Mouse (Mus musculus): Measurements from ENCODE around the gene Acad8. TPM values are rescaled to one million over a fixed set of nuclear protein-coding genes. Genes with fewer than 3 reads are reported as not detected.

The Acad8 gene
- polyA plus RNA-seq, 1 experiment: 22.4 TPM

DNA sequence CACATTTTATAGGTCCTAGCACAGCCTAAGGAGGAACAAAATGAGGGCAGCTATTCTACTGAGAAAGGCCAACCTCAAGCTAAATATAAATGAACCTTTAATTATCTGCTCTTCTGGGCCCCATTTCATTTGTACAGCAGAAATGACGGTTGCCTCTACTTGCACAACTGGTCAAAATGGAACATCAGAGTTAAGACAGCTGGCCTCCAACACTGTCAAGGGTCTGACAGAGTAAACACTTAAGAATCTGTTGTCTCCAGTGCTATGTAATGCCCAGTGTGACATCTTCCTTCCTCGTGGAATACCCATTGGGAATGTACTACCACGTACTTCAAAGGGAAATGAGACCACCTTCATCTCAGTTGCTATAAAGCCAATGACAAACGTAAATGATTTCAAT, 12.2 kb upstream of the Acad8 start:
- no peak for TF ChIP-seq CTCF (IDR thresholded peaks at IDR 0.05; ENCODE audit: insufficient read depth, low read length)
- no peak for TF ChIP-seq POLR2A (IDR thresholded peaks at IDR 0.05; ENCODE audit: borderline replicate concordance, extremely low read depth, low read depth, low read length)
- 73% methylated on average over 4 of the region's 4 CpGs for WGBS
- no peaks in the 10 kb centered on the region for H3K4me1 ChIP-seq (ENCODE audit: control insufficient read depth, insufficient read depth, low read length)
- H3K4me3 ChIP-seq (replicated peaks; ENCODE audit: extremely low read depth, low read depth, low read length): no peak overlapping the region
- no peak for DNase-seq

DNA sequence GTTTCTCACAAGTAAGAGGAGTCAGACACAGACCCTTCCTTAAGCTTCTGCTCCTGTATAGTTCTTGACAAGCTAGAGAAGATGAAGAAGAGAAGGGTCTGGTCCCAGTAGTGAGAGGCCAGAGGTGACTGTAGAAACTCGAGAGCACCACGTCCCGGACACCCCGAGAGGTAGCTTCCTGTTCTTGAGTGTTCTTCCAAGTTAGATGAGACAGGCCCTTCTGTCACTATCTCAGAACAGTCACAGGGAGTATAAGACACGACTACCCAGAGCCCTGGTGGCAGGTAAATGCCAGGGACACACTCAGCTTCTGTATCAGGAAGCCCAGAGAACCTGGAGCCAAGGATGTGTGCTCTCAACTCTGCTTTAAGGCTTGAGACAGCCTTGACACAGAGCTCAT, 9.9 kb upstream of the Acad8 start:
- Histone ChIP-seq H3K4me1 (ENCODE audit: control insufficient read depth, insufficient read depth, low read length) (no peaks in the 10 kb centered on the region), H3K4me3 (replicated peaks; ENCODE audit: extremely low read depth, low read depth, low read length) (no peak overlapping the region)
- WGBS: 80% methylated on average over 5 of the region's 5 CpGs
- TF ChIP-seq CTCF (IDR thresholded peaks at IDR 0.05; ENCODE audit: insufficient read depth, low read length) (no peak), POLR2A (IDR thresholded peaks at IDR 0.05; ENCODE audit: borderline replicate concordance, extremely low read depth, low read depth, low read length) (no peak)
- DNase-seq: no peak

DNA sequence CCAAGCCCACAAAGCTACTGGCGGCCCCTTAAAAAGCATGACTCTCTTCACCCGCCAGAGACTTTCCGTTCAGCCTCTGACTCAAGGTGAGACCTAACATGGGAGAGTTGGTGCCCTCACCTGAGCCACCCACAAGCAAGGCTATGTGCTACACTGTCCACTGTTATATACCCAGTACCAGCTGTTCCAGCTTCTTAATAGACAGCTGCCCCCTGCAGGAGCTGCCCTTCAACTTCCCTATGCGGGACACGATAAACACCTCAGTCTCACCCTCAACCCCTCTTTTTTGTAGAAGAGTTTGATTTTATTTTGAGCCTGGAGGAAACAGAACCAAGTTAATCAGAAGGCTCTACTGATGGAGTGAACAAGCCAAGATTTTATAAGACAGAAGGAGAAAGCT, 7.5 kb upstream of the Acad8 start:
- H3K4me1 ChIP-seq (ENCODE audit: control insufficient read depth, insufficient read depth, low read length): no peaks in the 10 kb centered on the region
- TF ChIP-seq POLR2A (IDR thresholded peaks at IDR 0.05; ENCODE audit: borderline replicate concordance, extremely low read depth, low read depth, low read length) (no peak), CTCF (IDR thresholded peaks at IDR 0.05; ENCODE audit: insufficient read depth, low read length) (no peak)
- no peak overlapping the region for H3K4me3 ChIP-seq (replicated peaks; ENCODE audit: extremely low read depth, low read depth, low read length)
- WGBS: 88% methylated on average over 5 of the region's 5 CpGs
- DNase-seq: no peak

DNA sequence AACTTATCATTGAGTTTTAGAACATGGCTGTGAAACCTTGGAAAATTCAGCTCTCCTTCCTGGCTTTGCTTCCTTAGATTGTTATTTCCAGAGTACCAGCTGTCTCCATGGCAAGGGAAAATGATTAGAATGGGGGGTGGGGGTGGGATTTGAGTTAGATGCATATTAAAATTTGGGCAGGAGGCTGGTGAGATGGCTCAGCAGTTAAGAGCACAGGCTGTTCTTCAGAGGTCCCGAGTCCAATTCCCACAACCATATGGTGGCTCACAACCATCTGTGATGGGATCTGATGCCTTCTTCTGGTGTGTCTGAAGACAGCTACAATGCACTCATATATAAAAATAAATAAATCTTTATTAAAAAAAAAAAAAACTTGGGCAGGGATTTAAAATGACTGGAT, 6.6 kb upstream of the Acad8 start:
- 91% methylated on average over 1 of the region's 1 CpGs for WGBS
- TF ChIP-seq POLR2A (IDR thresholded peaks at IDR 0.05; ENCODE audit: borderline replicate concordance, extremely low read depth, low read depth, low read length): no peak
- TF ChIP-seq CTCF (IDR thresholded peaks at IDR 0.05; ENCODE audit: insufficient read depth, low read length): no peak

DNA sequence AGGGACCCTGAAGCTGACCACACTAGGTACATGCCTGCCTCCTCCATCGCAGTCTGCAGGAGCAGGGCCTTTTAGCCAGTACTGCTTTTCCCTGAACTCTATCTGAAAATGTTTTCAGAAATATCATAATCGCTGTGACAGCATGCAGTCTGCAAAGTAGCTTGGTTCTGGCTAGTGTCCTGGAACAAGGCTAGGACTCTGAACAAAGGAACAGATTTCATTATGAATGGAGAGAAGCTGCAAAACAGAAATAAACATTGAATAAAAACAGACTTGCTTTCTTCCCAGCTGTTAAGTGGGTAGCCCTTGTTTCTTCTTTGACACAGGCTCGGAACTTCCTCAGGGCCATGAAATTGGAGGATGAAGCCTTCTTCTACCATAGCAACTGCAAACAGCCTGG, 5.9 kb upstream of the Acad8 start:
- Histone ChIP-seq H3K4me3 (replicated peaks; ENCODE audit: extremely low read depth, low read depth, low read length) (no peak overlapping the region), H3K4me1 (ENCODE audit: control insufficient read depth, insufficient read depth, low read length) (no peaks in the 10 kb centered on the region)
- TF ChIP-seq POLR2A (IDR thresholded peaks at IDR 0.05; ENCODE audit: borderline replicate concordance, extremely low read depth, low read depth, low read length): no peak
- TF ChIP-seq CTCF (IDR thresholded peaks at IDR 0.05; ENCODE audit: insufficient read depth, low read length): no peak
- 90% methylated on average over 3 of the region's 3 CpGs for WGBS
- no peak for DNase-seq

More for the DNA sequence above, 6.6 kb upstream of the Acad8 start:
- no peak overlapping the region for H3K4me3 ChIP-seq (replicated peaks; ENCODE audit: extremely low read depth, low read depth, low read length)
- no peak for DNase-seq
- no peaks in the 10 kb centered on the region for H3K4me1 ChIP-seq (ENCODE audit: control insufficient read depth, insufficient read depth, low read length)

DNA sequence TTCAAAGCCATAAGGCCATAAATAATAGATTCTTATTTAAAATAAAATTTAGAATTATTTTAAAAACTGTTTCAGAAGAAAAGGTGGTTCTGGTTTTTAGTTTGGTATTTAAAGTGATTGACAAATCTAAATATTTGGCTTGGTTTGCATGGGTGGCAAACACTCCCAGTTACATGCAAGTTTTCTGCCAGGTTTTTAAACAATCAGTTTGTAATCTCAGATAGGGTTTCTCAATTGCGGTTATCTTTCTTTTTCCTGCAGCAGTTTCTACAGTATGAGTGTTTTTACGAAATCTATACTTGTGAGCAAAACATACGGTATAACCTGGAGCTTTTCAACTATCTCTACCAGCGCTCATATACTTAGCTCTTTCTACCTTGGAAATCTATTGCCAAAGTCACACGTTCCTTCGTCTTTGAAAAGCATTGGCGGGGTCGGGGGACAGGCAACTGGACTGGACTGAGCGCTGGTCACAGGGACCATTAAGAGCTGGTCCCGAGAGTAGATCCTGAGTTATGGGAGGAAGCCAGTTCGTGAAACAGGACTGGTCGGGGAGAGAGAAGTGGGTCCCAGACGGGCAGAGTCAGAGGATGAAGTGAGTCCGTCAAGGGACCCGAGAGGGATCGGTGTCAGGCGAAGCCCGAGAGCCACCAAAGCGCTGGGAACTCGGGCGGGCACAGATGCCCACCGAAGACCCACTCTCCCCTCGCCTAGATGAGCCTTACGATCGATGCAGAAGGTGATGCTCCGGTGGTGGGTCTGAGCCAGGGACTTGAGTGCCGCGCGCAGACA, 501 bp downstream of the Acad8 start:
- H3K4me1 ChIP-seq (ENCODE audit: control insufficient read depth, insufficient read depth, low read length): peaks cover 4% of the 10 kb centered on the region; the same call in 1 of the 2 replicates
- under 1% methylated on average over 29 of the region's 29 CpGs for WGBS
- DNase-seq: no peak
- peak overlapping the region; percentile 93 for H3K4me3 ChIP-seq (replicated peaks; ENCODE audit: extremely low read depth, low read depth, low read length)
- TF ChIP-seq POLR2A (IDR thresholded peaks at IDR 0.05; ENCODE audit: borderline replicate concordance, extremely low read depth, low read depth, low read length): no peak

DNA sequence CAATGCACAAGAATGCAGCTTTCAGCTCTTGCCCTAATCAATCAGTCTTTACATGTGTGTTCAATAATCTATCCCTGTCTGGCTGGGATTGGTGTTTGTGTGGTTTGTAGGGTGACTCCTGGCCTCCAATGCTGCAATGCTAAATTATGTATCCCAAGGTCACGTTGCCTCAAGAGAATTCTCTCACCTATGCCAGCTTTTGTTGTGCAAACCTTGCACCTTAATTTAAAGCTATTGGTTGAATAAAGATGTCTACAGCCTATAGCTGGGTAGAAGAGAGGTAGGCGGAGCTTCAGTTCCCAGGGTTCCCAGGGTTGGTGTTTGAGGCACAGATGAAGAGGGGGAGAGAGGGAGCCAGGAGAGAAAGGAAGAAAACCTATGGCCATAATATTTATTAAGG, 1.9 kb downstream of the Acad8 start:
- H3K4me3 ChIP-seq (replicated peaks; ENCODE audit: extremely low read depth, low read depth, low read length): no peak overlapping the region
- DNase-seq: no peak
- peaks cover 4% of the 10 kb centered on the region for H3K4me1 ChIP-seq (ENCODE audit: control insufficient read depth, insufficient read depth, low read length)
- TF ChIP-seq POLR2A (IDR thresholded peaks at IDR 0.05; ENCODE audit: borderline replicate concordance, extremely low read depth, low read depth, low read length): no peak
- TF ChIP-seq CTCF (IDR thresholded peaks at IDR 0.05; ENCODE audit: insufficient read depth, low read length): no peak
- WGBS: 86% methylated on average over 2 of the region's 2 CpGs

DNA sequence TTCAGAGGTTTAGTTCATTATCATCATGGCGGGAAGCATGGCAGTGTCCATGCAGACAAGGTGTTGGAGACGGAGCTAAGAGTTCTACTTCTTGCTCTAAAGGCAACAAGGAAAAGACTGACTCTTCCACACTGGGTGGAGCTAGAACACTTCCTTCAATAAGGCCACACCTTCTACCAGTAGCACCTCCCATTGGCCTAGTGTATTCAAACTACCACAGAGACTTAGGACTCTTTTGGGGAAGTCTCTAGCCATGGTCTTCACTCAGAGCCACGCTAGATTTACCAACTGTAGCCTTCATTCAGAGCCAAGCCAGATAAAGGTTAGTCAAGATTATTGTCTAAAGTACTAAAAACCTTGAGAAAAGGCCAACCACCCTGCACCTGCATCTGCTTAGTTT, 2.3 kb downstream of the Acad8 start:
- no peak for DNase-seq
- no peak for TF ChIP-seq POLR2A (IDR thresholded peaks at IDR 0.05; ENCODE audit: borderline replicate concordance, extremely low read depth, low read depth, low read length)
- no peak for TF ChIP-seq CTCF (IDR thresholded peaks at IDR 0.05; ENCODE audit: insufficient read depth, low read length)

DNA sequence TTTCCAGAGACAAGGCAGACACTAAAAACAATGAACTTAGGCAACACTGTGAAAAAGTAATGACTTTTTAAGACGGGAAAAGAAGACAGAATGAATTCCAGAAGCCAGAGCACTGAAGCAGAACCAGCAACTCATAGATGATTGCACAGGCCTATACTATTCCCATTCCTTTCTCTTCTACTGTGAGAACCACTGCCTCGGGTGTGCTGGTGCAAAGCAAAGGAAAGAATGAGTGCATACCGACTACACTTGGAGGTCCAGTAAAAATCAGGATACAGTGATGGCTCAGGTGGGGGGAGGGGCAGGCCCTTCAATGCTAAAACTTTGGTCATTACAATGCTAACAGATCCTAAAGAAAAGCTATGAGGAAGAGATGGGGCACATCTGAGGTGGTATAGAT, 5.5 kb downstream of the Acad8 start:
- peaks cover 4% of the 10 kb centered on the region for H3K4me1 ChIP-seq (ENCODE audit: control insufficient read depth, insufficient read depth, low read length)
- DNase-seq: no peak
- 70% methylated on average over 3 of the region's 3 CpGs for WGBS
- H3K4me3 ChIP-seq (replicated peaks; ENCODE audit: extremely low read depth, low read depth, low read length): no peak overlapping the region
- TF ChIP-seq CTCF (IDR thresholded peaks at IDR 0.05; ENCODE audit: insufficient read depth, low read length) (no peak), POLR2A (IDR thresholded peaks at IDR 0.05; ENCODE audit: borderline replicate concordance, extremely low read depth, low read depth, low read length) (no peak)

More for the DNA sequence above, 2.3 kb downstream of the Acad8 start:
- peaks cover 4% of the 10 kb centered on the region for H3K4me1 ChIP-seq (ENCODE audit: control insufficient read depth, insufficient read depth, low read length)
- H3K4me3 ChIP-seq (replicated peaks; ENCODE audit: extremely low read depth, low read depth, low read length): no peak overlapping the region
- 78% methylated on average over 3 of the region's 3 CpGs for WGBS

DNA sequence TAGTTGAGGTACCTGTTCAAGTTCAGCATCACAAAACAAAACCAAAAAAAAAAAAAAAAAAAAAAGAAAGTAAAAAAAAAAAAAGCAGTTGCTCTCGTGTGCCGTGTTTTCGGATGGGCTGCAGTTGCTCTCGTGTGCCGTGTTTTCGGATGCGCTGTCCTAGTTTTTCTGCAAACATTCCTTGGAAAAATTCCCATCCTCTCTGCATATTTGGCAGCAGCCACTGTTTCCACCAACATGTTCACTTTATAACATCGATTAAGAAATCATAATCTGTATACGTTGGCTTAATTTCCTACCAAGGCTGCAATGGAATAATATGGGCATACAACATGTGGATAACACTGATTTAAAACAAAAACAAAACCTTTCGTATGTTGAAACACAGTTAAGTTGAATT, 6.2 kb downstream of the Acad8 start:
- WGBS: 70% methylated on average over 10 of the region's 10 CpGs
- peaks cover 2% of the 10 kb centered on the region for H3K4me1 ChIP-seq (ENCODE audit: control insufficient read depth, insufficient read depth, low read length)
- TF ChIP-seq POLR2A (IDR thresholded peaks at IDR 0.05; ENCODE audit: borderline replicate concordance, extremely low read depth, low read depth, low read length) (no peak), CTCF (IDR thresholded peaks at IDR 0.05; ENCODE audit: insufficient read depth, low read length) (no peak)
- H3K4me3 ChIP-seq (replicated peaks; ENCODE audit: extremely low read depth, low read depth, low read length): no peak overlapping the region
- no peak for DNase-seq
